Mouse (Mus musculus) kidney, adult 2 months (tissue): Measurements from ENCODE around the gene Polk.

Experiments
- CTCF ChIP-seq: fragments of 200-500 bp; conservative IDR thresholded peaks from 2 replicates; pipeline ENCODE4 v1.5.1; 2011; ENCODE audit warnings: low read depth, mild to moderate bottlenecking, control low read depth, low read length, moderate library complexity, mixed read lengths; ENCODE audit not compliant: insufficient read depth, insufficient read length
- POLR2A ChIP-seq: fragments of 200-500 bp; IDR thresholded peaks from one replicate; pipeline ENCODE4 v1.6.1; 2011; ENCODE audit warnings: low read depth, low read length, control low read depth

DNA sequence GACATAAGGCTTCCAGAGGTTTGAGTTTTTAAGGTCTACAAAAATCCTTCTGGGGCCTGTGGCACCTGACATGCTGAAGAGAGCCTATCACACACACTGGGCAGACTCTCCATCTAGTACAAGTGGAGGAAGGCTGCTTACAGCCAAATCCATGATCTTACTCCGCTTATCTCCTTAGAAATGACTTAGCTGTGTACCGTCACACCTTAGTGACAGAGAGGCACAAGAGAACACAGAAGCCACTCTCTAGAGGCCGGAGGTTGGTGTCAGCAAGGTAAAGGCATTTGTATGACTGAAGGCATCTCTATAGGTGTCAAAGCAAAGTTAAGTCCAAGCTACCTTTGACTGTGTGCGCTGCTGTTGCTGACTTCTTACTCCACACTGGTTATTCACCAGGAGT lies 101.9 kb downstream of the Polk start:
- TF ChIP-seq POLR2A = no peak
- TF ChIP-seq CTCF = no peak
